Mouse (Mus musculus): Measurements from ENCODE around the gene Smad6.

The Smad6 gene

DNA sequence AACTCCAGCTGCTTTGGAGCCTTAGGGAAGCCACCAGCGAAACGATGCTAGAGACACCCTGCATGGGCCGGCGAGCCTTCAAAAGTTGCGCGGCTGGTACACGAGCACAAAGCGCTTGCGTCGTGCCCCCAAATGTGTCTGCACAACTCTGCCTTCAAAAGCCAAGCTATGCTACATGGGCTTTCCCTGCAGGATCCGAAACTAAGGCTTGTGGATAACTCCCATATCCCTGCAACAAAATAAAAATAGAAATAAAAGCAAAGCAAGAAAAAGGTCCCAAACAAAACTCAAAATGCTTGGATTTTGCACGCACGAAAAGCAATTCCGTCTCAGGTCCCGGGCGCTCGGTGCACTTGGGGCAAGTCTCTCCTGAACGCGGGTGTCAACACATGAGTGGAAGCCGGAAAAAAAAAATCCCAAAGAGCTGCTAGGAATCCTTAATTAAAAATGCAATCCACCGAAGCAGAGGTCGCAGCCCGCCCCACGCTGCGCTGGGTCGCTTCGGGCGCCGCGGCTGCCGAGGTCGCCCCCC lies 474 bp downstream of the Smad6 start:
- DNase-seq (ENCODE audit: low read depth): no peak

DNA sequence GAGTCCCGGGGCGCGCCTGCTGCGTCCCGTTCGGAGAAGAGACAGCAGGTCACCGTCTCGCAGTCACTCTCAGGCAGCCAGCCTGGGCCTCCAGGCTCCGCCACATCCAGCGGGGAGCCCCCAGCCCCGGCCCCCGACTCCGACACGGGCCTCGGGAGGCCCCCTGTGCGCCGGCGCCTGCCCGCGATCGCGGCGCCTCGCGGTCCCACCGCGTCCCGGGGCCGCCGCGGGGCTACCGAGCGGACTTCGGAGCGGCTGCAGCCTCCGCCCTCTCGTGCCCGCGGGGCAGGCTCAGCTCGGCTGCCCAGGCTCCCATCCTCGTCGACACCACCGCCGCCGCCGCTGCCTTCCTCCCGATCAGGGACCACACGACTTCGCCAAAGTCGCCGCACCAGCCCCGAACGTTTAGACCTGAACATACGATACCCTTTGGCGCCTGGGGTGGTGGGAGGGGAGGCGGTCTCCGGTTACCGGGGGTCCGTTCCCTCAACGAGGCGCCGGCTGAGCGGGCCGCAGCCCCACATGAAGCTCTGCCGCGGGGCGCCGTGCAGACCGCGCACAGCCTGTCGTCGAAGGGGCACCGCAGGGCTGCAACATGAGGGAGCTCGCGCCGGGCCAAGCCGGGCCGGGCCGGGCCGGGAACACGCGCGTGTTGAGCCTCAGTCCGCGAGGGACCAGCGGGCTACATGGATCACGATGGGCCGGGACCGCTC lies 1.1 kb downstream of the Smad6 start:
- no peak for DNase-seq (ENCODE audit: low read depth)

DNA sequence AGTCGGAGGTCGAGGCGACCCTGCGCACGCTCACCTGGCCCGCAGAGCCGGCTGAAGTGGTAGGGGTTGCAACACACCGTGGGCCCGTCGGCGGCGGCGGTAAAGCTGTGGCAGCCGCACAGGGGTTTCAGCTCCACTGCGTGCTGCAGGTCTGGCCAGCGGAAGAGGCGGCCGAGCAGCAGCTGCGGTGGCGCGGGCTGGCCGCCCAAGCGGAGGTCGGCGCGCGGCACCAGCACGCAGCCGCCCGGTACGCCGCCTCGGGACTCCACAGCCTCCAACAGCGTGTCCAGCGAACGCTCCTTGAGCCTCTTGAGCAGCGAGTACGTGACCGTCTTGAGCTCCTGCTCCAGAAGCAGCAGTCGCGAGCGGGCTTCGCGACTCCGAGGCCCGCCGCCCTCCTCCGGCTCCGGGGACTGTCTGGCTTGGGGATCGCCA lies 1.7 kb downstream of the Smad6 start:
- no peak for DNase-seq (ENCODE audit: low read depth)

DNA sequence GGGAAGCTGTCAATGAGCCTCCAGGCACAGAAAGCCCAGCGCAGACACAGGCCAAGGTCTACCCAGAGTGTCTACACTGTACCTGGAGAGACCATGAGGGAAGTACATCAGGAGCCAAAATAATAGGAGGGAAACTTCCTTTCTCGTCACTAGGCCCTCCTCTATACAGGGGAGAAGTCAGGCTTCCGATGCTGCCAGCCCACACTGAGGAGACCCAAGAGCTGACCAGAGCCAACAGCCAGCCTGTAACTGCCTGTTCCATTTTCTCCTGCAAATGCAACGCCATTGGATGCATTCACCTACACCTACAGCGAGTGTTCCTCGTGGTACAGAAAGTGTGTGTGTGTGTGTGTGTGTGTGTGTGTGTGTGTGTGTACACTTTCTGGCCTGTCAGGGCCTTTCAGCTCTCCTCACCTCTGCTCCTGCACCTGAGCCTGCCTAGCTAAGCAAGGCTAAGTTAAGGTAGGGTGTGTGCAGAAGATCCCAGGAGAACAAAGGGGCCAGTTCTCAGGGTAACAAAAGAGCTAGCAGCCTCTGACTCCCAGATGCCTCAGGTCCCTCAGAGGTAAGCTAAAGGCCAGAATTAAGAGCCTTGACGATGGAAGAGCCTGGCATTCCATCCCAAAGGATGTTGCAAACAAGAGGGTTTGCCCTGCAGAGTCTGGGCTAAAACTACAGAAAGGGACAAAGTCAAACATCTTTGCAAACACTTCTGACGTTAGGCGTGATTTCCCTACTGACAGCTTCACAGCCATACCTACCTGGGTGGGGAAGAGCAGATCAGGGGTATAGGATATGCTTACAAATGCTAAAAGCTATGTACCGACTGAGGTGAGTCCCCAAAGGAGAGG lies 2.6 kb downstream of the Smad6 start:
- DNase-seq (ENCODE audit: low read depth): no peak

DNA sequence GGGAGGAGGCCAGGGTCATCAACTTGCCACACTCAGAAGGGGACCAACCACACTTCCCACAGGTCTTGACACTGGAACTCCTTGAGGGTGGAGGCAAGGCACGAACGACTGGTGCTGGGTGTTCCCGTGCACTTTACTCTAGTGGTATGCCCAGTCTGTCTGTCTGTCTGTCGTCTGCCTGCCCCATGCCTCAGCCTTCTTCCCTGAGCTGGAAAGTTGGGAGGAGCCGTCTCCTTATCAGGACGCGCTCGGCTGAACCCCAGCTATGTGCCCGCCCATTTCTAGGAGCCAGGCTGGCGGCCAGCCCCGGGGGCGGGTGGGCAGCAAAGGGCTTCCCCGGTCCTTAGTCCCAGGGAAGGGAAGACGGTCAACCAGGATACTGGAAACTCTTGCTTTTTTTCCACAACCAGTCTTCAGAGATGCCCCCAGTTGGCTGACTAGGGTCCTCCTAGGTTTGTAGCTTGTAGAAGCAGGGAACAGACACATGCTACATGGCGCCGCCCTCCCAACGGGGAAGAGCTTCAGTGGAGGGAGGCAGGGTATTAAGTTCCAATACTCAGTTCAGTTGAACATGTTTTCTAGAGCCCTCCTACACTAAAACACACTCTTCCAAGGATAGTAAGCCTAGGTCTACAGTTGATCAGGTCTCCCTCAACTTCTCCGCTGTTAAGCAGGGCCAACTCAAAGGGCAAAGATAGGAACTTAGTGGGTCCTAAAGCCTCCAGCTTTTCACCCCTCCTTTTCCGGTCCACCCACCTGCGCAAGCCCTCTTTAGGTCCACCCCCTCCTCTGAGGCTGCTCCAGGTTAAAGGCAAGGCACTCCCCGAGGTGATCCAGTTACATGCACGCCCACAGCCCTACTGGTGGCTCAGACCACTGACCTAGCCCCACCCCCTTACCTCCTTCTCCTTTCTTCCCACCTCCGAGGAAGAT lies 3.7 kb downstream of the Smad6 start:
- peak; percentile 49 for DNase-seq (ENCODE audit: low read depth)

DNA sequence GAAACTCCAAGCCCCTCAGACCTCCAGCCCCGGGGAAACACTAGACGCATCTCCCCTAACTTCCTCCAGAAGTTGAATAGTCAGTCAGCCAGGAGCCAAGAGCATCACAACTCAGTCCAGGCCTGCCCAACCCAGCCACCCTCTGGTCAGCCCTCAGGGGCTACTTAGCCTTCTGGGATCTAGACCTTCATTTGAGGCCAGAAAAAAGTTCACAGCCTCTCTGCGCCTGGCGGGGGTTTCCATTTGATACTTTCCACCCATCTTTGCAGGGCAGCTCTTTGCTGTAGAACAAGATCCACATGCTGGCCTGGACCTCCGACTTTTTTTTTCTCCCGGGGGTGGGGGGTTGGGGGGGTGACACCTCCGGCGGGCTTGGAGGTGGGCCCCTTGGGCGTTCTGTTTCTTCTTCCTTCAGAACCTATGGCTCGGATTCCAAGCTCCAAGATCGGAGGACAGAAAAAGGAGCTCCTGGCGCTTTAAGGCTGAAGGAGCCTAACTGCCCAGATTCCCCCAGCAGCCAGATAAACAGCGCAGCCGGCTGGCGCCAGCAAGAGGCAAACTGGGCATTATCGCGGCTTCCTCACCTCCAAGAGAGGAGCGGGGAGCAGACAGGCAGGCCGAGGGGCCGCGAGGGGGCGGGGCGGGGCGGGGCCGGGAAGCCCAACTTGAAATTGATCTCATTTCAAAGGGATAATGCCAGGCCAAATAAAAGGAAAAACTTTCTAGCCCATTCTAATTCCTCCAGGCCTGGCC lies 5.0 kb downstream of the Smad6 start:
- DNase-seq (ENCODE audit: low read depth): peak; percentile 65

DNA sequence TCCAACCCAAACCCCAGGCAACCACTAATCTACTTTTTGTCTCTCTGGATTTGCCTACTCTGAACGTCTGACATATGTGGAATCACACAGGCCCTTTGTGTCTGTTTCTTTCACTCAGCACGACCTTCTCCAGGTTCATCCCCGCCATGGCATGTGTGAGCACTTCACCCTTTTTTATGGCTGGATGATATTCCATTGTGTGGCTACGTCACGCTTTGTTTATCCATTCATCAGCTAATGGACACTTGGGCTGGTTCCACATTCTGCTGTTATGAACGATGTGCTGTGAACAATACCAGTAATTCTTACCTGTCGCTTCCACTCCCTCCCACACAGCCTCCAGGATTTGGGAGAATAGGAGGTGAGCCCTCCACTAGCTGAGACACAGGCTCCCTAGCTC lies 5.8 kb downstream of the Smad6 start:
- DNase-seq (ENCODE audit: low read depth): no peak

DNA sequence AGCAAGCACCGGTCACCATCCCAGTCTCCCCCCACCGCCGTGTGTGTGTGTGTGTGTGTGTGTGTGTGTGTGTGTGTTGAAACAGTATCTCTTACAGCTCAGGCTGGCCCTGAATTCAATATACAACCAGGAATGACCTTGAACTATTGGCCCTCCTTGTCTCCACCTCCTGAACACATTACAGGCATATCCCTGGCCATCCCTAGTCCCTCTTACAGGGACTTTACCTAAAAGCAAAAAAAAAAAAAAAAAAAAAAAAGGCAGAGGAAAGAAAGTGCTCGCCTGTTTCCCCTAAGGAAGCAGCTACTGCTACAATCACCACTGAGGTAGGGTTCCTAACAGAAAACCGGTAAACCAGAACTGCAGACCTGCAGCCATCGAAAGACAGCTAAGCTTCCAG lies 7.1 kb downstream of the Smad6 start:
- no peak for DNase-seq (ENCODE audit: low read depth)

DNA sequence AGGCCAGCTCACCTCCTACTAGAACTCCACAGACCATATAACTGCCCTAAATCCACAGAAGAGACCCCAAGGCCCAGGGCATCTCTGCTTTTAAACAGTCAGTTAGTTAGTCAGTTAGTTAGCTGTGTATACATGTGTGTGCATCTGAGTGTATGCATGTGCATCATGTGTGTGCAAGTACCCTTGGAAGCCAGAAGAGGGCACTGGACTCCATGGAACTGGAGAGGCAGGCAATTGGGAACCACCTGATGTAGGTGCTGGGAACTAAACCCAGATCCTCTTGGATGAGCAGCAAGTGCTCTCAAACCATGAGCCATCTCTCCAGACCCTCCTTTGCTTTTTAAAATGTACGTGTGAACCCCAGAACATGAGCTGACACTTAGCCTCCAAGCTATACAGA lies 10.5 kb downstream of the Smad6 start:
- DNase-seq (ENCODE audit: low read depth): no peak

DNA sequence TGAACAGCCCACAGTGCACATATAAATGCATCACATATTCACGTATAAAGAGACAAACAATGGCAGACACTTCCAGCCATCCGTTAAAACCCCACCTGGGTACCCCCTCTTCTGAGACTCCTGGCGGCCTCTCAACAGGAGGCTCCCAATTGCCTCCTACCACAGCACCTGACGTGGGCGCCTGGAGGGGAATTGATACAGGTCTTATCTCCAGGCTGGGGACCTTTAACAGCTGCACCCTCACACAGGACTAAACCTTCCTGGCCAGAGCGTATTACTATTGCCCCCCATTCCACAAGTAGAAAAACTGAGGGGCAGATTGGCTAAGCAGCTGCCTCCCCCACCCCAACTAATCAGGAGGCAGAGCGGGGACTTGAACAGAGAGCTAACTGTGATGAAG lies 18.9 kb downstream of the Smad6 start:
- DNase-seq (ENCODE audit: low read depth): no peak

DNA sequence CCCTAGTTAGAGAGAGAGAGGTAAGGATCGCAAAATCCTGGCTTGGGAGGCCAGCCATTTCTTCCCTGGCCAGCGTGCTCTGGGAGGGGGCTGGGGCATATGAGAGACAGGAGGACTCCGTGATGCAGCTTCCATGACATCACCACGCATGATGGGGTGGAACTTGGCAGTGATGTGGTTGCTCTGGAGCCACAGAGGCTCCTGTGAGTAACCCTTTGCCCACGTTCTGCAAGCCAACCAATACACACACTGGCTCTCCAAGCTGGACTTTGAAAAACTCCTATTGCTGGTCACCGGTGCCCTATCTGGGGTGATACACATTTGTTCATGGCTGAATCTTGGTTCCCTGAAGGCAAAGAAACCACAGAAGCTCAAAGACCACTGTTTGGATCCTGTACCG lies 20.8 kb downstream of the Smad6 start:
- DNase-seq (ENCODE audit: low read depth): no peak

DNA sequence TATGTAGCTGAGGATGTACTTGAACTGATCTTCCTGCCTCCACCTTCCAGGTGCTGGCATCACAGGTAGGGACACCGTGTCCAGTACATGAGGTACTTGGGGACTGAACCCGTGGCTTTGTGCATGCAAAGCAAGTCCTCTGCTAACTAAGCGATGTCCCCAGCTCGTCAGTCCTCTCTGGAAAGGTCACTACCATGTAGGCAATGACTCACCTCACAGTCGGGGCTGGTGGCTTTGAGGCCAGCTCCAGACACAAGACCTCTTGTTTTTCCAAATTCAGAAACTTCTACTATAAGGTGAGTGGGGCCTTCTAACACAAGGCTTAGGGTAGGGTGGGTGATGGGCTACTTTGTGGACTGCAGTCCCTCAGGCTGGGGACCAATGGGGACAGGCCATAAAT lies 21.8 kb downstream of the Smad6 start:
- DNase-seq (ENCODE audit: low read depth): no peak

DNA sequence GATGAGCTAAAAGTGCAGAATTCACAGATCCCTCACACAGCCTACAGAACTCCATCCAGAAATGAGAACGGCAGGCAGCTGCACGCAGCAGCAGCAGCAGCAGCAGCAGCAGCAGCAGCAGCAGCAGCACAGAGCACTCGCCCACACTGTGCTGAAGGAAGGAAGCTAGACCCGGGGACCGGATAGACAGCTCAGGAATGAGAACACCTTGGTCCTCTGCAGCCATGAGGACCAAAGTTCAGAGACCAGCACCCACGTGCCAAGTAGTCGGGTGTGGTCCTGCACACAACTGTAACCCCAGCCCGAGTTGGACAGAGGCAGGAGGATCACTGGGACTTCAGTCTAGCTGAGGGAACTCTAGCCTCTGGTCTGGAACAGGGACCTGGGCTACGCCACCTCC lies 22.7 kb downstream of the Smad6 start:
- no peak for DNase-seq (ENCODE audit: low read depth)

DNA sequence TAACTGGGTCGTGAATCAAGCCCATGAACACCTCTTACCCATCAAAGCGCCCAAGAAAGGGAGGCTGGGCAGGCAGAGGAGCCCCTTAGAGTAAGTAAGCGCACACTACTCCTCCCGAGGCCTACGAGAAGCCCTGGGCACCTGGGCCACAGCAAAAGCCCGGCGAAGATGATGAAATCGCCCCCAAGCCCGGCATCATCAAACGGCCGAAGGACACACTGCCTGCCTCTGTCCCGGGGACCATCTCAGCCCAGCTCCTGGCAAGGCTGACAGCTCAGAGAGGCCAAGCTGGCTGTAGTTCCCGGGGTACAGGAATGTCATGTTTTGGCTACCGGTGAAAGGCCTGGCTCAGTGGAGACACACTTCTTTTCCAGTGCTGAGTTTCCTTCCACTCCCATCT lies 23.8 kb downstream of the Smad6 start:
- DNase-seq (ENCODE audit: low read depth): no peak

DNA sequence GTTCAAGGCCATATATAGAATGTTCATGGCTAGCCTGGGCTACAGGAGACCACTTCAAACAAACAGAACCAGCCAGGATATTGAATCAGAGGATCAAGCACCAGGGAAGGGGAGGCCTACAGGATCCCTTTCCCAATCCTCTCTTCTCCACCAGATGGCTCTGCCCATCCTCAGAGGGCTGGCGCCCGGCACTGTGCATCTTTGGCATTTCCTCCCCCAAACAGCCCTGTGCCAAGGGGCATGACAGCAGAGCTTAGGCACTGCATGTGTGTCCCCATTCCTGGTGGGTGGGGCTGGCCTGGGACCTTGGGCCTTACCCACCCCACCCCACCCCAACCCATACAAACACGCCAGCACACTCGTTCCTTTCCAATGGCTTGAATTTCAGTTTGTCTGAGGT lies 24.4 kb downstream of the Smad6 start:
- no peak for DNase-seq (ENCODE audit: low read depth)

DNA sequence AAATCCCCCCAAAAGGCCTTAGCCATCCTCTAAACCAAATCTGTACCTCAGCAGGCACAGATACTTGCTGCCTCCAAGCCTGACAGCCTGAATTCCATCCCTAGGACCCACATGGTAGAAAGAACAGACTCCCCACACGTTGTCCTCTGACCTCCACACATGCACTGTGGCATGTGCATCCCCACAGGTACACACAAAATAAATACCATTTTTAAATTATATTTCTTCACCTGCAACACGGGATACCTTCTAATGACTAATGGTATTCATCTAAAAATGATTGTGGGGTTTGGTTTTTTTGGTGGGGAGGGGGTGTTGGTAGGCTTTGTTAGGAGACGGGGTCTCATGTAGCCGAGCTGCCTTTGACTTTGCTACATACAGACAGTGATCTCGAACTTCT lies 28.6 kb downstream of the Smad6 start:
- DNase-seq (ENCODE audit: low read depth): no peak

DNA sequence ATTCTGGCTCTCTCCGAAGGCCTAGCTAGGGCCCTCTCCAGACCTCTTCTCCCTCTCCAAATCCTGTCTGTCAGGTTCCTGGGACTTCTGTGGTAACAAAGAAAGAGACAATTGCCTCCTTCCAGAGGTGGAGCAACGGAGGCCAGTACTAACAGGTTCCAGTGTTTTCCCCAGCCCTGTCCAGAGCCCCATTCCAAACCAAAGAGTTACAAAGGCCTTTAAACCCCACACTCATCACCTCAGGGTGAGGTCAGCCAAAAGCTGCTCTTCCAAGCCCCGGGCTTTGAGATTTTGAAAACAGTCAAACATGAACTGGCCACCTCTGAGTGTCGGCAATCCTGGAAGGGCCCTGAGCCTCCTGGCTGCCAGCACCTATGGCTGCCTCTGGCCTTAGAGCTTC lies 29.1 kb downstream of the Smad6 start:
- no peak for DNase-seq (ENCODE audit: low read depth)

DNA sequence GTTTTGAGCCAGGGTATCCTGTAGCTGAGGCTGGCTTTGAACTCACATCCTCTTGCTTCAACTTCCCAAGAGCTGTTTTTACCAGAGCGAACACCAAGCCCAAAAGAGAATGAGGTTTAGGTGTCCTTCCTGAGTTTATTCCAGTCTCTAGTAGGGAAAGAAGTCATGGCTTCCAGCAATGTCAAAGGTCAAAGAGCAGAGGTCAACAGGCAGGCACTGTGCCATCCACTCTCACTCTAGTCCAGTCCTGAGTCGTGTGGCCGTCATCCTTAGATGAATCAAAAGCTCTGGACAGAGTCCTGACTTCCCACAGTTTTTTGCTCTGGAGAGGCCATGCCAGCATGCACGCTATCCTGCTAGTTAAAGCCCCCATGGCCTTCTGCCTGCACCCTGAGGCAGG lies 30.7 kb downstream of the Smad6 start:
- DNase-seq (ENCODE audit: low read depth): no peak

DNA sequence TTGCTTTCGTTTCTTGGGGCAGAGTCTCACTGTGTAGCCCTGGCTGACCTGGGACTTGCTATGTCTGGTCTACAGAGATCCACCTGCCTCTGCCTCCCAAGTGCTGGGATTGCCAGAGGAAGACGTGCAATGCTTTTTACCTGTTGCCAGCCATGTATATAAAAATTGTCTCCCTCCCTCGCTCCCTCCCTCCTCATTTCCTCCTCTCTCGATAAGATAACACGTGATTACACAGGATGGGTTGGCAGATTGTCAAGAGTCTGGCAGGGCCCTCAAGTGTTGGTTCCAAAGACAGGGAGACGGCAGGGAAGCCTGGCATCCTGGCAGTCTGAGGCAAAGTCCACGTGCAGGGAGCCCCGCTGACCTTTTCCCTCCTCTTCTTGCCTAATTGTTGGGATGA lies 32.2 kb downstream of the Smad6 start:
- DNase-seq (ENCODE audit: low read depth): no peak

DNA sequence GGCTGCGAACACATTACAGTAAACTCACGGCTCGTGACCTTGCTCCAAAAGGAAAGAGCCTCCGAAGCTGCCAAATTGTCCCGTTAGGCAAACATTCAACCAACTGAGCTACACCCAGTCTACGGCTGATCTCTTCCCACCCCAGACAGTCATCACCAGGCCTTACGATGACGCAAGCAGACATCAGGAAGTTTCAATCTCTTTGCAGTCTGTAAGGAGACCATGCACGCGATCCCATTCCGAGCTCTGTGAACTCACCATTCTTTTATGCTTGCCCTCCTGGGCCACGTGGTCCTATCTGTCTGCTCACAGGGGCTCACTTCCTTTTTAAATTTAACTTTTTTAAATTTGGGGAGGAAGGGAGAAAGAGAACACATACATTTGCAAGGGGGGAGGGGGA lies 32.6 kb downstream of the Smad6 start:
- no peak for DNase-seq (ENCODE audit: low read depth)

DNA sequence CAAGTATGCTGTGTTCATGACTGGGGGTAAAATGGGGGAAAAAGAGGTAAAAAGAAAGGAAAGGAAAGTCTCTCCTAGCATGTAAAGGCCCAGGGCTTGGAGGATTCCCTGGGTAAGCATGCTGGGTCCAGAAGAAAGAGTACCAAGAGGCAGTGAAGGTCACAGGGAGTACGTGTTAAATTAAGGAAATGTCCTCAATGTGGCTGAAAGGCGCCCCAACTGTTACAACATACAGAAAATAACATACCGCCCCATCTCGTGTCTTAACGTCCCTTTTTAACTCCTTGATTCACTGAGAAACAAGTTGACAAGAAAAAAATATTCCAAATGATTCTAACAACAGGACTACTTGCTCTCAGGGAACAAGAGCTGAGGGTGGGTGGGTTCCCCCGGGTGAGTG lies 36.7 kb downstream of the Smad6 start:
- DNase-seq (ENCODE audit: low read depth): no peak

Measured in c-Kit-positive CD71-positive TER-119-negative erythroid progenitor cells, embryonic 14.5 days (primary cell).